8 mouse cellular contexts compared by ENCODE assay signal in genomic region chr9:108460319-108461178, GRCm38 (mm10). TPM values are rescaled to one million over a fixed set of nuclear protein-coding genes. Genes with fewer than 3 reads are reported as not detected.
DNase-seq lines count a peak whose midpoint lies in the region; ATAC-seq and TF ChIP-seq lines count a peak whose summit lies in the region.

TSS of gene Ccdc71 (plus strand) at chr9:108460527.

- H3K4me1 ChIP-seq in heart, embryonic 11.5 days (ENCODE audit: control insufficient read depth, insufficient read depth, low read length) = peaks cover 16% of the 10 kb centered on the region
- peaks cover 29% of the 10 kb centered on the region for H3K4me1 ChIP-seq in kidney, embryonic 15.5 days
- H3K4me1 ChIP-seq in limb, embryonic 15.5 days = peaks cover 21% of the 10 kb centered on the region
- H3K4me1 ChIP-seq in midbrain, postnatal 0 days (ENCODE audit: insufficient read depth, low read length) = peaks cover 6% of the 10 kb centered on the region; the same call in 1 of the 2 replicates

- peak within 1 kb of the TSS; percentile 94 for H3K4me2 ChIP-seq in heart, embryonic 11.5 days
- H3K4me2 ChIP-seq in kidney, embryonic 15.5 days = peak within 1 kb of the TSS; percentile 85
- H3K4me2 ChIP-seq in limb, embryonic 15.5 days = peak within 1 kb of the TSS; percentile 69
- peak within 1 kb of the TSS; percentile 75 for H3K4me2 ChIP-seq in midbrain, postnatal 0 days (ENCODE audit: low read depth, low read length, poor library complexity, severe bottlenecking)

- peaks cover 19% of the 10 kb centered on the region for H3K36me3 ChIP-seq in heart, embryonic 11.5 days (ENCODE audit: control insufficient read depth, insufficient read depth, low read length)
- peaks cover 30% of the 10 kb centered on the region for H3K36me3 ChIP-seq in kidney, embryonic 15.5 days
- peaks cover 29% of the 10 kb centered on the region for H3K36me3 ChIP-seq in limb, embryonic 15.5 days
- peaks cover 17% of the 10 kb centered on the region for H3K36me3 ChIP-seq in midbrain, postnatal 0 days (ENCODE audit: insufficient read depth, low read length)

- H3K27ac ChIP-seq in heart, embryonic 11.5 days (ENCODE audit: low read depth, low read length) = peak within 1 kb of the TSS; percentile 94
- peak within 1 kb of the TSS; percentile 97 for H3K27ac ChIP-seq in kidney, embryonic 15.5 days
- peak within 1 kb of the TSS; percentile 92 for H3K27ac ChIP-seq in limb, embryonic 15.5 days
- peak within 1 kb of the TSS; percentile 80 for H3K27ac ChIP-seq in midbrain, postnatal 0 days (ENCODE audit: low read depth, low read length)

- no peaks in the 10 kb centered on the region for H3K27me3 ChIP-seq in heart, embryonic 11.5 days (ENCODE audit: control insufficient read depth, insufficient read depth, low read length)
- no peaks in the 10 kb centered on the region for H3K27me3 ChIP-seq in kidney, embryonic 15.5 days
- no peaks in the 10 kb centered on the region for H3K27me3 ChIP-seq in limb, embryonic 15.5 days
- H3K27me3 ChIP-seq in midbrain, postnatal 0 days (ENCODE audit: insufficient read depth, low read length) = no peaks in the 10 kb centered on the region

- under 1% methylated on average over 49 of the region's 52 CpGs for WGBS in heart, embryonic 11.5 days (ENCODE audit: insufficient replicate concordance)
- under 1% methylated on average over 52 of the region's 52 CpGs for WGBS in kidney, embryonic 15.5 days
- 1% methylated on average over 49 of the region's 52 CpGs for WGBS in limb, embryonic 15.5 days
- WGBS in midbrain, postnatal 0 days = under 1% methylated on average over 51 of the region's 52 CpGs

- peak; percentile 6; the same call in 1 of the 2 replicates for TF ChIP-seq CTCF in midbrain, postnatal 0 days (IDR thresholded peaks at IDR 0.05)

- ATAC-seq in erythroblast, adult 5-6 weeks (replicated peaks; ENCODE audit: low FRiP score, poor library complexity, severe bottlenecking) = peak; percentile 83
- peak; percentile 72 for ATAC-seq in heart, embryonic 11.5 days (replicated peaks; ENCODE audit: insufficient number of reproducible peaks, low FRiP score, low TSS enrichment)
- peak; percentile 78 for ATAC-seq in kidney, embryonic 15.5 days (replicated peaks; ENCODE audit: low FRiP score)
- peak; percentile 66 for ATAC-seq in limb, embryonic 15.5 days (ENCODE audit: insufficient number of reproducible peaks, low FRiP score, low TSS enrichment, low read depth)
- peak; percentile 85 for ATAC-seq in midbrain, postnatal 0 days (ENCODE audit: low FRiP score)

- H3K9ac ChIP-seq in heart, embryonic 11.5 days (ENCODE audit: low read depth, low read length) = peak within 1 kb of the TSS; percentile 95
- peak within 1 kb of the TSS; percentile 93 for H3K9ac ChIP-seq in kidney, embryonic 15.5 days
- H3K9ac ChIP-seq in limb, embryonic 15.5 days = peak within 1 kb of the TSS; percentile 76
- peak within 1 kb of the TSS; percentile 84 for H3K9ac ChIP-seq in midbrain, postnatal 0 days (replicated peaks; ENCODE audit: low read length, poor library complexity, severe bottlenecking)

- H3K9me3 ChIP-seq in heart, embryonic 11.5 days (replicated peaks; ENCODE audit: control insufficient read depth, low read length) = no peaks in the 10 kb centered on the region
- H3K9me3 ChIP-seq in kidney, embryonic 15.5 days (replicated peaks) = no peaks in the 10 kb centered on the region
- H3K9me3 ChIP-seq in limb, embryonic 15.5 days = no peaks in the 10 kb centered on the region
- H3K9me3 ChIP-seq in midbrain, postnatal 0 days (ENCODE audit: low read length) = no peaks in the 10 kb centered on the region

- peak within 1 kb of the TSS; percentile 95 for H3K4me3 ChIP-seq in heart, embryonic 11.5 days (ENCODE audit: low read depth, low read length)
- peak within 1 kb of the TSS; percentile 93 for H3K4me3 ChIP-seq in kidney, embryonic 15.5 days (replicated peaks)
- peak within 1 kb of the TSS; percentile 90 for H3K4me3 ChIP-seq in limb, embryonic 15.5 days
- peak within 1 kb of the TSS; percentile 85 for H3K4me3 ChIP-seq in midbrain, postnatal 0 days (ENCODE audit: low read depth, low read length)

- peak; percentile 89 for DNase-seq in B cell, adult 2 months
- DNase-seq in brain, adult 2 months (ENCODE audit: low read depth, low spot score) = peak; percentile 93
- DNase-seq in midbrain, postnatal 0 days (ENCODE audit: low spot score) = peak; percentile 90
- DNase-seq in spleen, postnatal 10 days (ENCODE audit: low spot score in 2 of 2) = peak; percentile 69 to 86

RNA-seq across cellular contexts. Expression of gene Ccdc71, which starts in this region (rescaled TPM):
- total RNA-seq in erythroblast, adult 5-6 weeks (2015; ENCODE audit: low replicate concordance) = 6.1 and 21.7 TPM in 2 replicates
- 1.5 and 5.8 TPM in 2 replicates for total RNA-seq in erythroblast, adult 5-6 weeks (2017; ENCODE audit: low replicate concordance)
- 34.6 and 46.9 TPM in 2 replicates for polyA plus RNA-seq in heart, embryonic 11.5 days (2014; fragmentation: Nextera tagmentation; extraction: Ambion mirVana)
- 61.6 and 62.9 TPM in 2 replicates for polyA plus RNA-seq in kidney, embryonic 15.5 days (2015; fragmentation: Nextera tagmentation; extraction: Ambion mirVana)
- 56.3 and 57.8 TPM in 2 replicates for polyA plus RNA-seq in limb, embryonic 15.5 days (2015; fragmentation: Nextera tagmentation; extraction: Ambion mirVana)
- 37.3 and 39.8 TPM in 2 replicates for total RNA-seq in midbrain, postnatal 0 days (2014; rRNA removed)
- 56.8 and 61.2 TPM in 2 replicates for polyA plus RNA-seq in midbrain, postnatal 0 days (2015; fragmentation: Nextera tagmentation; extraction: Ambion mirVana)

Comparison
In these comparisons a context has a peak if more than half of its experiments do, and no peak if none do; other contexts are left out.
1. Peak in every context shown above with its lines: DNase-seq, ATAC-seq, H3K4me3 ChIP-seq and H3K27ac ChIP-seq.